Mouse (Mus musculus) lung, postnatal 25 days (tissue): ENCODE measurements around the gene Nat8f5.
A peak's percentile ranks its signal among the peaks of the same experiment; 100 is the strongest.
"Not testable (repeated sequence)": the region's sequence is repeated elsewhere in the genome, so short reads cannot be mapped to it uniquely, and the experiment has no call there.

Experiments
- DNase-seq: peaks from one replicate; pipeline ENCODE4 v3.0.0; 2022; ENCODE audit warnings: low spot score

Gene Nat8f5

GRCm38 (mm10) chr6:85820837-85821236, at the start of gene Nat8f5, which contains the start of gene Nat8f6:
Gene Nat8f5 (minus strand): TSS chr6:85820972.
Gene Nat8f6 (minus strand): TSS chr6:85820954.
- DNase-seq: no peak

DNA sequence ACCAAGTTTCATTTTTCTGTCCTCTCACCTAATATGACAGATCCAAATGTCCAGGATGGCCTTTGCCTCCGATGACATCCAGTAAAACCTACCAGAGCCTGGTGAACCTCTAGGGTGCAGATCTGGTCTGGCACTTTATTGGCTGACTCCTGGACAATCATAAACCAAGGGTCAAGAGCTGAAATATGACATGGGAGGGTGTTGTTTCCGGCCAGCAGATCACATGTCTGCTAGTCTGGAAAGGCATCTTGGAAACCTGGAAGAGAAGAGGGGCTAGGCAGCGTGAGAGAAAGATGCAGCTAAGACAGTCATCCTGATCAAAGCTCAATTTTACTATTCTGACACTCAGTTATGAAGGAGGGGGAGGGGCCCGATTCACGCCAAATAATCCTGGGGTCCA, 48.2 kb upstream of the Nat8f5 start, which contains the start of gene Nat8f2:
Gene Nat8f2 (minus strand): TSS at position 153 of the 400 bp plus-strand sequence.
- DNase-seq: not testable (repeated sequence)

DNA sequence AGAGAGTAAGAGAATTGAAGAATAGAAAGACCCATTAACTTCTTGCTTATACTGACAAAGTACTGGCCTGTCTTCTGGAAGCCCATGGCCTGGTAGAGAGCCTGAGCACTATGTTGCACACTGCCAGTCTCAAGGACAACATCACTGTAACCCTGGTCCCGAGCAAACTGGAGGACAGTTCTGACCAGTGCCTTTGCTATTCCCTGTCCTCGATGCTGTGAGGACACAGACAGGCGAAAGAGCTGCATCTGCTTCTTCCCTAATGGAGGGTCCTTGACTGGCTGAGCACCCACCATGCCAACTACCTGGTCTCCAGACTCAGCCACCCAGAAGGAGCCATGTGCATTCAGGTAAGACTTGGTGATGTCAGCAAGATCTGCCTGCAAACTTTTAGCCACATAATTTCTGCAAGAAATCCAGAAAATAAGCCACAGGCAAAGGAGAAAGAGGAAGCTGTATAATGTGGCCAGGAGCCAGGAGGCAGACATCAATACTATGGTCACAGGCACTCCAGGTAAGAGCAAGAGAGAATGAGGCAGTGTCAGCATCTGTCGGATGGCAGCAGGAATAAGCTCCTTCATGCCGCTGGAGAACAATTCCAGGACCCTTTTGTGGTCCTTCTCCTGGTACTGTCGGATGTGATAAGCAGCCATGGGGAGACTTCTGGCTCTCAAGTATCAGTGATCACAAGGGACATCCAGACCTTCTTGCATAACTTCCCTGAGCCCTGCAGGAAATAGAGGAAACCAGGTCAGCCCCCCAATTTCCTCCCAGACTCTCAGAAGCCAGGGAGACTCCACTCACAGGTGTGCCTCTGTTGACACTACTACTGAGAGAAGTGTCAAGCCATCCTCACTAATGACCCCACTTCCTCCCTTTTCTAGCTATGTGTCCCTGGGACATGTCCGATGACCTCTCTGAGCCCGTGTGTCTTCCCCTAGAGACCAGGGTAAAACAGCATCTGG, 47.2 kb upstream of the Nat8f5 start:
- DNase-seq: no peak

GRCm38 (mm10) chr6:85866995-85867394, 46.2 kb upstream of the Nat8f5 start:
- not testable (repeated sequence) for DNase-seq

DNA sequence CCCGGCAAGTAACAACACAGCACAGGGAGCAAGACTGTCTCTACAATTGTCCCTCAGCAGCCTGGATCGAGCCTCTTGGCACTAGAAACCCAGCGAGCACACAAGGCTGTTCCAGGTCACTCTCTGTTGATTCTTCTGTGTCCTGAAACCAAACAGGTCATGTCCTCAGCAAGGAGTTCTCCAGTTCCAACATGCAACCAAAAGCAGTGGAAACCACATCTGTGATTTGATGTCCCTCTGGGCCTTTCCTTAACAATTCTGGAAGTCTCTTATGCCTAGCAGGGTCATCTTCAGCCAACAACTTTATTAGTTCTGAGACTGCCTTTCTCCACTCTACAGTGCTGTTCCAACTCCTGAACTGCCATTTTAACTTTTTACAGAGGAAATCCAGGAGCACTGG, 45.4 kb upstream of the Nat8f5 start:
- DNase-seq: not testable (repeated sequence)

- not testable (repeated sequence) for DNase-seq
Measured at GRCm38 (mm10) chr6:85864900-85865639, 44.3 kb upstream of the Nat8f5 start.

- no peak for DNase-seq
Measured at GRCm38 (mm10) chr6:85863840-85864239, 43.1 kb upstream of the Nat8f5 start.

DNA sequence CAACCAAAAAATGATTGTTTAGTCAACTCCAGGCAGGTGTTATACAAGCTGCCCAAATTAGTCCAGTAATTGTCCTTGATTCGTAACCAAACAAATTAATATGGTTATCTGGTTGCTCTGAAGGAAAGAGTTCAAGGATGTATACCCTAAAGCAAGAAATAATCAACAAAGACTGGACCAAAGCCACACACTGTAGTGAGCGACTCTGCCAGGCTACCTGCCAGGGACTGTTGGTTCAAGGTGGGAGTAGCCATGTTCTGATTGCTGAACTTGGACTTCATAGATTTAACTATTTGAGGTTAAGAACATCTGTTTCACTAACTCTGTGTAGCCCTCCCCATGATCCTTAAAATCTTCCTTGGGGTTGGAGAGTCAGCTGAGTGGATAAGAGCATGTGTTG, 42.4 kb upstream of the Nat8f5 start:
- no peak for DNase-seq

GRCm38 (mm10) chr6:85862565-85862964, 41.8 kb upstream of the Nat8f5 start:
- no peak for DNase-seq

GRCm38 (mm10) chr6:85861247-85861646, 40.5 kb upstream of the Nat8f5 start:
- no peak for DNase-seq

- DNase-seq: peak; percentile 29
Measured at GRCm38 (mm10) chr6:85856194-85856678, 35.5 kb upstream of the Nat8f5 start.

- no peak for DNase-seq
Measured at GRCm38 (mm10) chr6:85853481-85853880, 32.7 kb upstream of the Nat8f5 start.

DNA sequence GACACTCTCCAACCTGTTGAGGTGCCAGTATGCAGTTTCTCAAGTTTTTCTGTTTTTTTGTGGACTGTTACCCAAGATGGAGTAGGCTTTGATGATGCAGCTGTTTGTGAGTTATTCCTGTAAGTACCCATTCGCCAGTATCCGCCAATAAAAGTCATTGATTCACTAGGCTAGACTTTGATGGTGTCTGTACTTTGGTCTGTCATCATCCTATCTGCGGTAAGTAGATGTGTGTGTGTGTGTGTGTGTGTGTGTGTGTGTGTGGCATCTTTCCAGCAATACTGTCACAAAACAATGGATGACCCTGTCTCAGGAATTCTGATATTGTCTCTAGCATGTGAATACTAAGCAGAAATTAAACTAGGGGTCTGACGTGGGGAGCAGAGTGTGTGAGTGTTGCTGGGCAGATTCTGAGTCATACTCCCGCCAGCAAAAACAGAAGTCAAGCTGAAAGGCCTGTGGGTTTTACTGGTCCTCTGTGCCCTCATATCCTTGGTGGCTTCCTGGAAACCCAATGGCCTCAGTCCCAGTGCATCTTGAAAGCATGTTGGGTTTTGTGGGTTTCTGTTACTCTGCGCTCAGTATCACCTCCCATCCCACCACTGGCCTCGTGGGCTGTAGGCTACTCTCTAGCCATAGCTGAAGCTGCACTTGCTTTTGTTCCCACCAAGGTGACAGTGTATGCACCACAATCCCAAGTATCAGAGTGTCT, 30.4 kb upstream of the Nat8f5 start:
- DNase-seq: no peak

GRCm38 (mm10) chr6:85849240-85849639, 28.5 kb upstream of the Nat8f5 start:
- no peak for DNase-seq

DNA sequence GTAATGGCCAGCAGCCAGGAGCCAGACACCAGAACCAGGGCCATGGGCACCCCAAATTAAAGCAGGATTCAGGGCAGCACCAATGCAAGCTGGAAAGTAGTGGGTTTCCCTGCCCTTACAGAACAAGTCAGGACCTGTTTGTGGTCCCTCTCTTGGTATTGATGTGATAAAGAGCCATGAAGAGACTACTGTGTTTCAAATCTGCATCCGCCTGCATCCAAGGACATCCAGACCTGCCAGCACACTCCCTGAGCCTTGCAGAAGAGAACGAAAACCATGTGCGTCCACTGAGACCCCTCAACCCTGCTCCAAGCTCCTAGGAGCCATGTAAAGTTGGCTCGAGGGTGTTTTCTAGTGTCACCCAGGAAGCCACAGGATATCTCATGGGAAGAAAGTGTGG, 27.4 kb upstream of the Nat8f5 start:
- no peak for DNase-seq

DNA sequence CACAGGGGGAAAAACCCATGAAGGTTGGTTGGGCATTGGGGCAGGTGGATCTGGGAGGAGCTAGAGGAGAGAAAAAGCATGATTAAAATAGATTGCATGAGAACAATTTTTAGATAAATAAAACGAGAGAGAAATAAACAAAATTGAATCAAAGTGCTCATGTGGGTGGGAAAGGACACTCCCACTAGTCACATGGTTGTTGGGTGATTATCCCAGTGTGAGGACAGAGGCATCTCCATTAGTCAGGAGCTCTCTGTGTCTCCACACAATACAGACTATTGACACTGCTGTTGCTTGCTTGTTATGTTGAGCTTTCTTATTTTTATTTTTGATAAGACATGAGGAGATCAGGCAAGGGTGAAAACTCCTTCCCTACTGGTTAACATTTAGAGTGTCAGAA, 26.1 kb upstream of the Nat8f5 start:
- DNase-seq: no peak

DNA sequence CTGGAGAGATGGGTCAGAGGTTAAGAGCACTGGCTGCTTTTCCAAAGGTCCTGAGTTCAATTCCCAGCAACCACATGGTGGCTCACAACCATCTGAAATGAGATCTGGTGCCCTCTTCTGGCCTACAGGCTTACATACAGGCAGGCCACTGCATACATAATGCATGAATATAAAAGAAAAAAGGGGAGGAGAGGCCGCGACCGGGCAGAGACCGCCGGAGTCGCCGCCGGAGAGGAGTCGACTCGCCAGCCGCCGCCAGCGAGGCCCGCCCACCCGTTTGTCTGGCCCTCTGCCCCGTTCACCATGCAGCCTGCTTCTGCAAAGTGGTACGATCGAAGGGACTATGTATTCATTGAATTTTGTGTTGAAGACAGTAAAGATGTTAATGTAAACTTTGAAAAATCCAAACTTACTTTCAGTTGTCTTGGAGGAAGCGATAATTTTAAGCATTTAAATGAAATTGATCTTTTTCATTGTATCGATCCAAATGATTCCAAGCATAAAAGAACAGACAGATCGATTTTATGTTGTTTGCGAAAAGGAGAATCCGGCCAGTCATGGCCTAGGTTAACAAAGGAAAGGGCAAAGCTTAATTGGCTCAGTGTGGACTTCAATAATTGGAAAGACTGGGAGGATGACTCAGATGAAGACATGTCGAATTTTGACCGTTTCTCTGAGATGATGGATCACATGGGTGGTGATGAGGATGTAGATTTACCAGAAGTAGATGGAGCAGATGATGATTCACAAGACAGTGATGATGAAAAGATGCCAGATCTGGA, 23.1 kb upstream of the Nat8f5 start:
- not testable (repeated sequence) for DNase-seq

GRCm38 (mm10) chr6:85839982-85840381, 19.2 kb upstream of the Nat8f5 start:
- no peak for DNase-seq

DNA sequence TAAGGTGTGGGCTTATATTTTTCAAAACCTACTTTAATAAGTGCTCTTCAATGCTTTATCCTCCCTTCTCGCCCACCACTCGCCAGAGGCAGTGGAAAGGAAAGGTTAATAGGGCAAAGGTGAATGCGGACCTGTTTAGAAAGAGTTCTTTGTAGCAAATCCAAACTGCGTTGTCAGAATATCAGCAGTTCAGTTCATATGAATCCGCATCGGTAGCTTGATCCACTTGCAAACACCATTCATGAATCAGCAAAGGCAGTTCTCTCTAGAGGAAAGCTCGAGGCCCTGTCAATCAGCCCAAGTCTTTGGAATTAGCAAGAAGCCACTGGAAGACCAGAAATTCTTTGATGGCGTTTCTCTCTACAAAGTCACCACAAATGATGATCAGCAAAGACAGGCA, 17.9 kb upstream of the Nat8f5 start:
- no peak for DNase-seq

DNA sequence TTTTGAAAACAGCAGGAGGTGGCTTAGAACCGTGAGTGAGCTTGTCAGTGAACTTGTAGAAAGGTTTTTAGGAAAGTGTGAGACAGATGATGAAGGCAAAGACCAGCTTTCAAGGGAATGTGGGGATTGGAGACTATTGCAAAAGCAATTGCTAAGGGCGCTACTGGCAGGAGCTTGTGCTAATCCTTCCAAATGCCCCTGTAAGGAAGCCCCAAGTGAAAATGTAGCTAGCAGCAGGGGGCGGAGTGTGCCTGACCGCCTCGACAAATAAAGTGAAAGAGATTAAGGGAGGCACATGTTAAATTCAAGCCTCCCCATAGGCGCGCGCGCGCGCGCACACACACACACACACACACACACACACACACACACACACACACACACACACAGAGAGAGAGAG, 16.5 kb upstream of the Nat8f5 start:
- DNase-seq: peak; percentile 36

DNA sequence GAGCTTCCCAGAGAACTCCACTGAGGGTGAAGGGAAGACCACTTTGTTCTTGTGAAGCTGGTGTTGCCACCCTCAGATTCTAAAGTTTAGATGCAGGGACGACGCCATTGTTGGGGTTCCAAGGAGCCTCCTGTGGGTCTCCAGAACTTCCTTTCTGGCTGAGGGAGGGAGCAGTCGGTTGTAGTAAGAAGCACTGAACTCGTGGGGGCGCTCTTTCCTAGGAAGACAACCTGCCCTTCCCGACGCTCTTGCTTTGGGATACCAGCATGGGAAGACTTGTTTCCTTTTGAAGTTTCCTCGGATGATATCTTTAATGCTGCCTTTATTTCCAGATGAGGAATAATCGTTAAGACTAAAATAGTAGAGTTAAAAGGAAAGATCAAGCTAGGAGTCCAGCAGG, 16.1 kb upstream of the Nat8f5 start:
- peak; percentile 66 for DNase-seq
